Mouse (Mus musculus): Measurements from ENCODE around the gene Mustn1.
A peak's percentile ranks its signal among the peaks of the same experiment; 100 is the strongest.

The Mustn1 gene

GRCm38 (mm10) chr14:30880251-30880650 is 1.3 kb downstream of the Mustn1 start:
- DNase-seq: no peak

GRCm38 (mm10) chr14:30880811-30881717 is 2.1 kb downstream of the Mustn1 start:
- peak; percentile 62 for DNase-seq

- no peak for DNase-seq
Measured at GRCm38 (mm10) chr14:30881718-30882108, 2.7 kb downstream of the Mustn1 start.

GRCm38 (mm10) chr14:30885298-30885697 is 6.3 kb downstream of the Mustn1 start:
- DNase-seq: no peak

GRCm38 (mm10) chr14:30886204-30886603 is 7.2 kb downstream of the Mustn1 start, which contains the start of gene Itih4:
Gene Itih4 (plus strand): TSS chr14:30886476.
- DNase-seq: no peak

- DNase-seq: no peak
Measured at GRCm38 (mm10) chr14:30888271-30888732, 9.3 kb downstream of the Mustn1 start.

GRCm38 (mm10) chr14:30899972-30900371 is 21.0 kb downstream of the Mustn1 start:
- no peak for DNase-seq

- no peak for DNase-seq
Measured at GRCm38 (mm10) chr14:30902628-30903027, 23.6 kb downstream of the Mustn1 start.

- DNase-seq: no peak
Measured at GRCm38 (mm10) chr14:30903036-30903435, 24.0 kb downstream of the Mustn1 start.

GRCm38 (mm10) chr14:30904307-30904706 is 25.3 kb downstream of the Mustn1 start:
- no peak for DNase-seq

- DNase-seq: no peak
Measured at GRCm38 (mm10) chr14:30906001-30906400, 27.0 kb downstream of the Mustn1 start.

- no peak for DNase-seq
Measured at GRCm38 (mm10) chr14:30907814-30908265, 28.8 kb downstream of the Mustn1 start.

- no peak for DNase-seq
Measured at GRCm38 (mm10) chr14:30911141-30911540, 32.1 kb downstream of the Mustn1 start.

- no peak for DNase-seq
Measured at GRCm38 (mm10) chr14:30912641-30913040, 33.6 kb downstream of the Mustn1 start.

GRCm38 (mm10) chr14:30913404-30913803 is 34.4 kb downstream of the Mustn1 start:
- no peak for DNase-seq

GRCm38 (mm10) chr14:30916516-30916915 is 37.5 kb downstream of the Mustn1 start:
- DNase-seq: no peak

GRCm38 (mm10) chr14:30922053-30922670 is 43.2 kb downstream of the Mustn1 start:
- no peak for DNase-seq

GRCm38 (mm10) chr14:30923375-30924105 is 44.5 kb downstream of the Mustn1 start, which contains the start of gene Itih3:
Gene Itih3 (minus strand): TSS chr14:30923760.
- DNase-seq: no peak

GRCm38 (mm10) chr14:30925492-30925891 is 46.5 kb downstream of the Mustn1 start:
- no peak for DNase-seq

- no peak for DNase-seq
Measured at GRCm38 (mm10) chr14:30930386-30930785, 51.4 kb downstream of the Mustn1 start.
